In genomic region chr9:21392646-21393175, GRCm38 (mm10) we compare ENCODE assay signal across 21 mouse cellular contexts.
"Had no signal": no experiment of that assay in that cellular context is flagged by ENCODE, and none has a peak within 500 bp of the region (broad histone marks: within the 10 kb centered on the region; RNA-seq: fewer than 3 reads in every experiment).

No protein-coding gene starts in this region.

- DNase-seq: left cerebral cortex, postnatal 4 days; liver, postnatal 0 days; lung, embryonic 14.5 days; right cerebral cortex, adult 18-20 months; right cerebral cortex, postnatal 14 days; right cerebral cortex, postnatal 4 days; thymus, adult 2 months; thymus, postnatal 14 days; thymus, postnatal 4 days had no signal

- H3K9ac ChIP-seq: limb, embryonic 12.5 days; limb, embryonic 15.5 days; liver, embryonic 14.5 days; liver, postnatal 0 days; lung, embryonic 14.5 days; midbrain, embryonic 12.5 days; midbrain, embryonic 15.5 days; neural tube, embryonic 12.5 days; neural tube, embryonic 15.5 days had no signal

- H3K27ac ChIP-seq: kidney, postnatal 0 days; limb, embryonic 12.5 days; limb, embryonic 15.5 days; liver, embryonic 14.5 days; macrophage; midbrain, embryonic 12.5 days; midbrain, embryonic 15.5 days; neural tube, embryonic 12.5 days; neural tube, embryonic 15.5 days; stomach, postnatal 0 days had no signal

- H3K4me1 ChIP-seq: limb, embryonic 12.5 days; limb, embryonic 15.5 days; midbrain, embryonic 12.5 days; midbrain, embryonic 15.5 days; neural tube, embryonic 12.5 days; neural tube, embryonic 15.5 days had no signal

- ATAC-seq: liver, postnatal 0 days; lung, postnatal 0 days; midbrain, embryonic 15.5 days had no signal

- H3K27me3 ChIP-seq: limb, embryonic 12.5 days; limb, embryonic 15.5 days; midbrain, embryonic 12.5 days; midbrain, embryonic 15.5 days; neural tube, embryonic 12.5 days; neural tube, embryonic 15.5 days had no signal

- H3K4me3 ChIP-seq: limb, embryonic 12.5 days; limb, embryonic 15.5 days; midbrain, embryonic 12.5 days; midbrain, embryonic 15.5 days; neural tube, embryonic 12.5 days; neural tube, embryonic 15.5 days had no signal

- H3K9me3 ChIP-seq: limb, embryonic 12.5 days; limb, embryonic 15.5 days; midbrain, embryonic 12.5 days; midbrain, embryonic 15.5 days; neural tube, embryonic 12.5 days; neural tube, embryonic 15.5 days had no signal

- H3K4me2 ChIP-seq: limb, embryonic 12.5 days; limb, embryonic 15.5 days; liver, embryonic 11.5 days; lung, embryonic 14.5 days; midbrain, embryonic 12.5 days; midbrain, embryonic 15.5 days; neural tube, embryonic 12.5 days; neural tube, embryonic 15.5 days had no signal
